Mouse (Mus musculus) embryonic facial prominence, embryonic 12.5 days (tissue): ENCODE results near the gene Napepld. TPM values are rescaled to one million over a fixed set of nuclear protein-coding genes. Genes with fewer than 3 reads are reported as not detected.
"Not testable (repeated sequence)": the region's sequence is repeated elsewhere in the genome, so short reads cannot be mapped to it uniquely, and the experiment has no call there.

Source experiments
- ATAC-seq: fragments of 200-750 bp; cut with Nextera tagmentation; 2 replicates; pipeline ENCODE4 v1.8.0; 2017; ENCODE audit not compliant: insufficient number of reproducible peaks, insufficient read depth, low FRiP score, low TSS enrichment
- H3K27ac ChIP-seq: fragments of 300-500 bp; sonication (generic); 2 replicates; pipeline ENCODE4 v1.5.1; 2016; ENCODE audit warnings: mild to moderate bottlenecking
- H3K27me3 ChIP-seq: fragments of 300-500 bp; sonication (generic); 2 replicates; pipeline ENCODE4 v1.6.1; 2016; ENCODE audit warnings: mild to moderate bottlenecking, moderate library complexity
- H3K36me3 ChIP-seq: fragments of 300-500 bp; sonication (generic); 2 replicates; pipeline ENCODE4 v1.6.1; 2016; ENCODE audit warnings: mild to moderate bottlenecking
- H3K4me1 ChIP-seq: fragments of 300-500 bp; sonication (generic); 2 replicates; pipeline ENCODE4 v1.6.1; 2016
- H3K4me2 ChIP-seq: fragments of 300-500 bp; sonication (generic); replicated peaks from 2 replicates; pipeline ENCODE4 v1.6.1; 2016; ENCODE audit warnings: mild to moderate bottlenecking, moderate library complexity
- H3K4me3 ChIP-seq: fragments of 300-500 bp; sonication (generic); 2 replicates; pipeline ENCODE4 v1.5.1; 2016; ENCODE audit warnings: mild to moderate bottlenecking
- H3K9ac ChIP-seq: fragments of 300-500 bp; sonication (generic); 2 replicates; pipeline ENCODE4 v1.6.1; 2016; ENCODE audit warnings: mild to moderate bottlenecking, moderate library complexity
- H3K9me3 ChIP-seq: fragments of 300-500 bp; sonication (generic); 2 replicates; pipeline ENCODE4 v1.6.1; 2016; ENCODE audit warnings: mild to moderate bottlenecking, moderate library complexity
- WGBS: fragments of 180-500 bp; shearing (Covaris S2); methylation state at CpG from one replicate; pipeline ENCODE4 v1.1.7; 2016; 5-methylcytosine and 5-hydroxymethylcytosine counted together
- polyA plus RNA-seq: library from polyadenylated mRNA; unstranded; fragments of >200 nt; fragmentation: Nextera tagmentation; extraction: Ambion mirVana; gene quantifications from 2 replicates; pipeline ENCODE4 v1.2.1, GENCODE M21; 2016

The Napepld gene
- polyA plus RNA-seq, 1 experiment from 2014 or later, result 3.2 TPM

DNA sequence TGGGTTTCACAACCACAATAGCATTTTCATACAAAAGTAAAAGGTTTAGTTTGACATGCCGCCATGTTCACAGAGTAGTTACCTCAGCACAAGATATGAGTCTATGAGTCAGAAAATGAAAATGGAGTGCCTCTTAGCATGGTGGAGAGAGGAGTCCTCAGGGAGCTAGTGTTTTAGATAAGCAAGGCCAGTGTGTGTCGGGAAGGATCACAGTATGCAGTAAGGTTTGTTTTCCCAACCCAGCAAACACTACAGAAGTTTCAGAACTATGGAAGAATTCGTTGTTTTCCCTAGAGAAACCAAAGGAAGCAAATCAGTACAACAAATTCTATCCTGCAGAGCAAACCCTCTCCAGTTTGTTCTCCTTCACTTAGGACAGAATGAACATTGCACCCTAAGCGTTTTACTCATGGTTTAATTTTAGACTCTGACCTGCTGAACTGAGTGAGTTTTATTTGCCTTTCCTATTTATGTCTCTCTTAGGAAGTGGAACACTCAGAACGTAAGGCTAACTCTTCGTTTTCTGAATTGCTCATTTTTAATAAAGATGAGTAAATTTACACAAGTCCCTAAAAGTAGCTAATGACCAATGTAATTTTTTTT lies 1.8 kb upstream of the Napepld start:
- WGBS, result 82% methylated on average over 6 of the region's 6 CpGs
- ATAC-seq, result no peak

DNA sequence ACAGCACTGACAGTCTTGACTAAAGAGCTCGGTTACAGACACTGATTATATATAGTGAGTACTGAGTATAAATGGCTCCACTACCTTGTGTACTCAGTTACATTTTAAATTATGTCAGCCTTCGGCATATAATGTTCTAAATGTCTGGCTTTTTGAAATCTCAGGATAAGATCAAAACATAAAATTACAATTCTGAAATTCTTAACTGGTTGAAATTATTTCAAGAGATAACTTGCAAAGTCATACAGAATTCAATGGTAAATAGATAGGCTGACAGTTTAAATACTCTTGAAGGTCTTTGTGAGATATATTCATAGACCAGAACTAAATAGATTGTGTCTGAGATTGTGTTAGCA lies 791 bp upstream of the Napepld start:
- Histone ChIP-seq H3K36me3 (no peaks in the 10 kb centered on the region), H3K9me3 (no peaks in the 10 kb centered on the region), H3K27me3 (no peaks in the 10 kb centered on the region), H3K4me2 (peak overlapping the region; percentile 68), H3K4me3 (peak overlapping the region; percentile 67), H3K9ac (peak overlapping the region; percentile 87), H3K27ac (peak overlapping the region; percentile 94; the same call in 1 of the 2 replicates), H3K4me1 (no peaks in the 10 kb centered on the region)
- ATAC-seq, result no peak
- 56% methylated on average over 2 of the region's 2 CpGs for WGBS

More for the DNA sequence above, 1.8 kb upstream of the Napepld start:
- Histone ChIP-seq H3K4me3 (no peak overlapping the region), H3K27ac (no peak overlapping the region), H3K4me1 (no peaks in the 10 kb centered on the region), H3K4me2 (no peak overlapping the region), H3K9me3 (no peaks in the 10 kb centered on the region), H3K27me3 (no peaks in the 10 kb centered on the region), H3K36me3 (no peaks in the 10 kb centered on the region), H3K9ac (no peak overlapping the region)

DNA sequence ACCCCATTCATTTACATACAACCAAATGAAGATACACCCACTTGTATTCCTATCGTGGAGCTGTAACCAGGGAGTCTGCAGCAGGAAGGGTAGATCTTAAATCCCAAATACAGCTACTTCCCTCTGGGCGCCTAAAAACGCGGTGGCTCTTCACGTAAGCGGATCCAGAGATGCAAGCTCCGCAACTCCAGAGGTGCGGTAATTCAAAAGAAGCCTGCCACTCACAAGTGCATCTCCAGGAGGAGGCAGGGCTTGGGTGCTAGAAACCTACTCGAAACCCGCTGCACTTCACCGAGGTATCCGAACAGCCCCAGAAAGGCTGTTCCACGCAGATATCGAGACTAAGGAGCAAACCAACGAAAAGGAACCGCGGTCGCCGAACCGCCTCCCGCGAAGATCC lies 262 bp downstream of the Napepld start:
- H3K27me3 ChIP-seq, result no peaks in the 10 kb centered on the region
- H3K36me3 ChIP-seq, result no peaks in the 10 kb centered on the region
- peak overlapping the region; percentile 48 for H3K9ac ChIP-seq
- peak overlapping the region; percentile 68 for H3K4me2 ChIP-seq
- H3K27ac ChIP-seq, result peak overlapping the region; percentile 57; the same call in 1 of the 2 replicates
- H3K9me3 ChIP-seq, result no peaks in the 10 kb centered on the region
- peak overlapping the region; percentile 67 for H3K4me3 ChIP-seq
- no peaks in the 10 kb centered on the region for H3K4me1 ChIP-seq
- under 1% methylated on average over 22 of the region's 22 CpGs for WGBS
- ATAC-seq, result peak; percentile 58; the same call in 1 of the 2 replicates

- H3K4me3 ChIP-seq, result peak overlapping the region; percentile 67
- 18% methylated on average over 10 of the region's 10 CpGs for WGBS
- no peaks in the 10 kb centered on the region for H3K9me3 ChIP-seq
- no peaks in the 10 kb centered on the region for H3K27me3 ChIP-seq
- peak overlapping the region; percentile 68 for H3K4me2 ChIP-seq
- H3K4me1 ChIP-seq, result no peaks in the 10 kb centered on the region
- no peak for ATAC-seq
- H3K36me3 ChIP-seq, result no peaks in the 10 kb centered on the region
- H3K27ac ChIP-seq, result no peak overlapping the region
- peak overlapping the region; percentile 48 for H3K9ac ChIP-seq
Observed at GRCm38 (mm10) chr5:21700272-21700821, 849 bp downstream of the Napepld start.

DNA sequence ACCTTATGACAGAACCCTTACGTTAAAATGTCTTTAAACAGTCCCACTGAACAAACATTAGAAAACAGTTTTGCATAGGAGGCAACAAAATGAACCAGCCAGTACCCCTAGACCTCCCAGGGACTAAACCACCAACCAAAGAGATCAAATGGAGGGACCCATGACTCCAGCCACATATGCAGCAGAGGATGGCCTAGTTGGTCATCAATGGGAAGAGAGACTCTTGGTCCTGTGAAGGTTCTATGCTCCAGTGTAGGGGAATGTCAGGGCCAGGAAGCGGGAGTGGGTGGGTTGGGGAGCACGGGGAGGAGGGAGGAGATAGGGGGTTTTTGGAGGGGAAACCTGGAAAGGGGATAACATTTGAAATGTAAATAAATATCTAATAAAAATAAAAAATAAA lies 1.6 kb downstream of the Napepld start:
- ATAC-seq, H3K4me1 ChIP-seq, H3K9me3 ChIP-seq, H3K9ac ChIP-seq, H3K36me3 ChIP-seq, H3K4me2 ChIP-seq, H3K4me3 ChIP-seq, H3K27me3 ChIP-seq, H3K27ac ChIP-seq: not testable (repeated sequence)
- 89% methylated on average over 3 of the region's 3 CpGs for WGBS

DNA sequence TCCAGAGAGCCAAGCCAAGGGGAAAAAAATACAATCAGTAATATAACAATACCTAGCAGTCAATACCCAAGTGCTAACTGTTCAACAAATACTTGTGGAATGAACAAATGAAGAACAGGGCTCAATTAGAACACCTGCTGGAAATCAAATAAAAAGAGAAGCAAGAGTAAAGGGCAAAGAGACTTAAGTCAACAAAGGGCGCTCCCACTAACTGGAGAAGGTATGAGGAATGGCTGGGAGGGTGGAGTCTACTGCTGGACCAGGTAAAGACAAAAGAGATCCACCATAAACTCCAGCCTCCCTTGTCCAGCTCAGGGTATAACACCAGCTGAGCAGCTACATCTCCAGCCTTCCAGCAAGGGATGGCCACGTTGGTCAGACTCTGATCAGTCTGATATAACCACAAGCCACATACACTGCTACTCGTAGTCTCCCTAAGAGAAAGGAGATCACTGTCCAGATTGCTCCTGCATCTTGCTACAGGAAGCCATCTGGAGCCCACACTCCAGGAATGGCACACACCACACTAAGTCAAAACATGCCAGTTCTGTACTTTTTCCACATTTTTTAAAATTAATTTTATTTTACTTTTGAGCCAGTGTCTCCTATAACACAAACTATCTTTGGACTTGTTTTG lies 6.2 kb downstream of the Napepld start:
- 84% methylated on average over 3 of the region's 3 CpGs for WGBS
- Histone ChIP-seq H3K9ac (no peak overlapping the region), H3K4me1 (no peaks in the 10 kb centered on the region), H3K4me3 (no peak overlapping the region), H3K4me2 (no peak overlapping the region), H3K9me3 (no peaks in the 10 kb centered on the region), H3K36me3 (no peaks in the 10 kb centered on the region), H3K27me3 (no peaks in the 10 kb centered on the region), H3K27ac (no peak overlapping the region)
- ATAC-seq, result no peak

- no peaks in the 10 kb centered on the region for H3K9me3 ChIP-seq
- no peak for ATAC-seq
- no peak overlapping the region for H3K9ac ChIP-seq
- H3K4me2 ChIP-seq, result no peak overlapping the region
- no peak overlapping the region for H3K27ac ChIP-seq
- 75% methylated on average over 3 of the region's 3 CpGs for WGBS
- H3K4me3 ChIP-seq, result no peak overlapping the region
- H3K4me1 ChIP-seq, result no peaks in the 10 kb centered on the region
- no peaks in the 10 kb centered on the region for H3K36me3 ChIP-seq
- no peaks in the 10 kb centered on the region for H3K27me3 ChIP-seq
Observed at GRCm38 (mm10) chr5:21693372-21693870, 7.8 kb downstream of the Napepld start.

DNA sequence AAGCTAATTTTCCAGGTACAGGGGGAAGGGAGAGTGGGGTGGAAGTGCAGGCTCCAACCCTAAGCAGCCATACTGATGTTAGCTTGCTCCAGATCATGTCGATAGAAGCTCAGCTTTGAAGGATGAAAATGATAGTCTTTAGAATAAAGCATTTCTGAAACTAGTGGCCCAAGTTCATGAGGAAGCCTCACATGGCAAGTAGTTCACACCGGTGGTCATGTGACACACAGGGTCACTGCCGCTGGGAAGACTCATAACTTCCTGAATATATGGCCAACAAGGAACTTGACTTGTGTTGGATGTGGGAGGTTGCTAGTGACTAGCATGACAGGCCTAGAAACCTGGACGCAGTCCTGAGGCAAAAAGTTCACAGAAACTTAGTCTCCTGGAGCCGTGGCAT lies 9.0 kb downstream of the Napepld start:
- 95% methylated on average over 5 of the region's 5 CpGs for WGBS
- no peak for ATAC-seq

GRCm38 (mm10) chr5:21687042-21687441 lies 14.2 kb downstream of the Napepld start:
- H3K4me2 ChIP-seq, result no peak overlapping the region
- ATAC-seq, result no peak
- H3K27ac ChIP-seq, result no peak overlapping the region
- H3K9me3 ChIP-seq, result no peaks in the 10 kb centered on the region
- H3K9ac ChIP-seq, result no peak overlapping the region
- no peaks in the 10 kb centered on the region for H3K4me1 ChIP-seq
- H3K36me3 ChIP-seq, result no peaks in the 10 kb centered on the region
- WGBS, result 76% methylated on average over 4 of the region's 4 CpGs
- H3K4me3 ChIP-seq, result no peak overlapping the region
- no peaks in the 10 kb centered on the region for H3K27me3 ChIP-seq

More for the DNA sequence above, 9.0 kb downstream of the Napepld start:
- Histone ChIP-seq H3K27me3 (no peaks in the 10 kb centered on the region), H3K9ac (no peak overlapping the region), H3K9me3 (no peaks in the 10 kb centered on the region), H3K36me3 (no peaks in the 10 kb centered on the region), H3K4me2 (no peak overlapping the region), H3K27ac (no peak overlapping the region), H3K4me3 (no peak overlapping the region), H3K4me1 (no peaks in the 10 kb centered on the region)

- no peak overlapping the region for H3K9ac ChIP-seq
- no peak for ATAC-seq
- H3K4me3 ChIP-seq, result no peak overlapping the region
- no peaks in the 10 kb centered on the region for H3K36me3 ChIP-seq
- WGBS, result 70% methylated on average over 10 of the region's 10 CpGs
- no peaks in the 10 kb centered on the region for H3K4me1 ChIP-seq
- no peak overlapping the region for H3K4me2 ChIP-seq
- H3K9me3 ChIP-seq, result no peaks in the 10 kb centered on the region
- H3K27ac ChIP-seq, result no peak overlapping the region
- H3K27me3 ChIP-seq, result no peaks in the 10 kb centered on the region
Observed at GRCm38 (mm10) chr5:21685001-21685400, 16.2 kb downstream of the Napepld start.

- no peak for ATAC-seq
- H3K27ac ChIP-seq, result no peak overlapping the region
- H3K27me3 ChIP-seq, result no peaks in the 10 kb centered on the region
- no peak overlapping the region for H3K4me3 ChIP-seq
- no peak overlapping the region for H3K4me2 ChIP-seq
- H3K36me3 ChIP-seq, result no peaks in the 10 kb centered on the region
- 91% methylated on average over 9 of the region's 9 CpGs for WGBS
- no peaks in the 10 kb centered on the region for H3K9me3 ChIP-seq
- no peak overlapping the region for H3K9ac ChIP-seq
- H3K4me1 ChIP-seq, result no peaks in the 10 kb centered on the region
Observed at GRCm38 (mm10) chr5:21683811-21684210, 17.4 kb downstream of the Napepld start.

GRCm38 (mm10) chr5:21680940-21681339 lies 20.3 kb downstream of the Napepld start:
- H3K27ac ChIP-seq, result no peak overlapping the region
- ATAC-seq, result no peak
- H3K36me3 ChIP-seq, result 0 out of 2 replicates have a peak, but pooled peaks cover 3% of the 10 kb centered on the region
- H3K27me3 ChIP-seq, result no peaks in the 10 kb centered on the region
- WGBS, result 87% methylated on average over 5 of the region's 5 CpGs
- H3K4me3 ChIP-seq, result no peak overlapping the region
- no peaks in the 10 kb centered on the region for H3K9me3 ChIP-seq
- H3K9ac ChIP-seq, result no peak overlapping the region
- H3K4me2 ChIP-seq, result no peak overlapping the region
- no peaks in the 10 kb centered on the region for H3K4me1 ChIP-seq
